Mouse (Mus musculus): ENCODE data around the gene Sh3pxd2a.

- no peak for TF ChIP-seq CTCF (conservative IDR thresholded peaks at IDR 0.05; ENCODE audit: low read length)
- no peak for TF ChIP-seq NANOG (IDR thresholded peaks at IDR 0.05; ENCODE audit: borderline replicate concordance, low read length)
- TF ChIP-seq POU5F1 (IDR thresholded peaks at IDR 0.05; ENCODE audit: borderline replicate concordance, low read length) = no peak
Measured at GRCm38 (mm10) chr19:47384036-47384435, 80.2 kb downstream of the Sh3pxd2a start.
